Mouse (Mus musculus) neural tube, embryonic 15.5 days (tissue): ENCODE measurements around the gene Defa26. TPM values are rescaled to one million over a fixed set of nuclear protein-coding genes. Genes with fewer than 3 reads are reported as not detected.
"Not testable (repeated sequence)": the region's sequence is repeated elsewhere in the genome, so short reads cannot be mapped to it uniquely, and the experiment has no call there.

Experiments
- ATAC-seq: fragments of 200-750 bp; cut with Nextera tagmentation; 2 replicates; pipeline ENCODE4 v1.8.0; 2017; ENCODE audit warnings: mild to moderate bottlenecking, moderate TSS enrichment, moderate library complexity; ENCODE audit not compliant: low FRiP score
- H3K27ac ChIP-seq: fragments of 300-500 bp; sonication (generic); replicated peaks from 2 replicates; pipeline ENCODE4 v1.5.1; 2015; ENCODE audit warnings: mild to moderate bottlenecking, inconsistent platforms
- H3K27me3 ChIP-seq: fragments of 300-500 bp; sonication (generic); replicated peaks from 2 replicates; pipeline ENCODE4 v1.6.1; 2015; ENCODE audit warnings: inconsistent platforms
- H3K36me3 ChIP-seq: fragments of 300-500 bp; sonication (generic); 2 replicates; pipeline ENCODE4 v1.6.1; 2015; ENCODE audit warnings: inconsistent platforms
- H3K4me1 ChIP-seq: fragments of 300-500 bp; sonication (generic); 2 replicates; pipeline ENCODE4 v1.6.1; 2015; ENCODE audit warnings: inconsistent platforms
- H3K4me2 ChIP-seq: fragments of 300-500 bp; sonication (generic); 2 replicates; pipeline ENCODE4 v1.6.1; 2015; ENCODE audit warnings: inconsistent platforms, mild to moderate bottlenecking, moderate library complexity
- H3K4me3 ChIP-seq: fragments of 300-500 bp; sonication (generic); replicated peaks from 2 replicates; pipeline ENCODE4 v1.5.1; 2015; ENCODE audit warnings: mild to moderate bottlenecking, inconsistent platforms
- H3K9ac ChIP-seq: fragments of 300-500 bp; sonication (generic); replicated peaks from 2 replicates; pipeline ENCODE4 v1.6.1; 2015; ENCODE audit warnings: mild to moderate bottlenecking, inconsistent platforms
- H3K9me3 ChIP-seq: fragments of 300-500 bp; sonication (generic); replicated peaks from 2 replicates; pipeline ENCODE4 v1.6.1; 2016; ENCODE audit warnings: inconsistent platforms
- WGBS: fragments of 180-500 bp; shearing (Covaris S2); methylation state at CpG from one replicate; pipeline ENCODE4 v1.1.7; 2015; ENCODE audit warnings: mixed read lengths; 5-methylcytosine and 5-hydroxymethylcytosine counted together
- polyA plus RNA-seq: library from polyadenylated mRNA; unstranded; fragments of >200 nt; fragmentation: Nextera tagmentation; extraction: Ambion mirVana; gene quantifications from 2 replicates; pipeline ENCODE4 v1.2.1, GENCODE M21; 2015

Defa26 gene
- not detected in 2 replicates for polyA plus RNA-seq

DNA sequence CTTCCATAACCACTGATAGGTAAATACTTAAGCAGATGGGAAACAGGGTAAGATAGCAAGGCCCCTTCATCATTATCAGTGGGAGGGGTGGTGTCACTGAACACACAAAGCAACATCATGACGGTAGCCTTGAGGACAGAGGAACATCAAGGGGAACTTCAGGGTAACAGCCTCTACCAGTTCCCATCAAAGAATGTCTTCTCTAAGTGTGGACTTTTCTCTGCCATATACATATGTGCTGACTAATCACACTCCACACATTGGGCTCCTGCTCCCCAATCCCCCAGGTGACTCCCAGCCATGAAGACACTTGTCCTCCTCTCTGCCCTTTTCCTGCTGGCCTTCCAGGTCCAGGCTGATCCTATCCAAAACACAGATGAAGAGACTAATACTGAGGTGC lies at the start of gene Defa26:
Gene Defa26, plus strand, starts transcription at position 301 of the 400 bp plus-strand sequence.
- 100% methylated on average over 1 of the region's 1 CpGs for WGBS
- ATAC-seq, H3K9ac ChIP-seq, H3K4me2 ChIP-seq, H3K4me1 ChIP-seq, H3K36me3 ChIP-seq, H3K27me3 ChIP-seq, H3K27ac ChIP-seq, H3K9me3 ChIP-seq, H3K4me3 ChIP-seq: not testable (repeated sequence)

DNA sequence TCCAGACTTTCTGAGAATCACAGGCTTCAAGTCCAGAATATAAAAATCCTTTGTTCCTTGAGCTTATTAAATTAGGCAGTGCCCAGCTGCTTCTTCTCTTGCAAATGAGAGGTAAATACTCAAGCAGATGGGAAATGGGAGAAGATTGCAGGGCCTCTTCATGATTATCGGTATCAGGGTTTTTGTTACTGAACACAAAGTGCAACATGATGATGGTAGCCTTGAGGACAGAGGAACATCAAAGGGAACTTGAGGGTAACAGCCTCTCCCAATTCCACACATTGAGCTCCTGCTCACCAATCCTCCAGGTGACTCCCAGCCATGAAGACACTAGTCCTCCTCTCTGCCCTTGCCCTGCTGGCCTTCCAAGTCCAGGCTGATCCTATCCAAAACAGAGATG lies 35.3 kb upstream of the Defa26 start, which contains the start of gene Defa28:
Gene Defa28, plus strand, starts transcription at position 301 of the 400 bp plus-strand sequence.
- not testable (repeated sequence) for H3K36me3 ChIP-seq, H3K9ac ChIP-seq, ATAC-seq, H3K4me2 ChIP-seq, H3K27ac ChIP-seq, H3K4me3 ChIP-seq, H3K9me3 ChIP-seq, H3K4me1 ChIP-seq, H3K27me3 ChIP-seq
- WGBS, result no CpG with 5 or more reads among the region's 1 CpGs

GRCm38 (mm10) chr8:21594408-21594807 lies 23.6 kb upstream of the Defa26 start, which contains the start of gene Gm7861:
Gene Gm7861, minus strand, starts transcription at chr8:21594508.
- H3K9me3 ChIP-seq, H3K4me1 ChIP-seq, H3K36me3 ChIP-seq, H3K27ac ChIP-seq, H3K4me3 ChIP-seq, ATAC-seq, H3K27me3 ChIP-seq, H3K4me2 ChIP-seq, H3K9ac ChIP-seq: not testable (repeated sequence)
- no CpG with 5 or more reads among the region's 1 CpGs for WGBS

GRCm38 (mm10) chr8:21655480-21655879 lies 37.5 kb downstream of the Defa26 start, which contains the start of gene Defa17:
Gene Defa17, plus strand, starts transcription at chr8:21655780.
- not testable (repeated sequence) for H3K27ac ChIP-seq, ATAC-seq, H3K9ac ChIP-seq, H3K27me3 ChIP-seq, H3K4me2 ChIP-seq, H3K4me3 ChIP-seq, H3K4me1 ChIP-seq, H3K9me3 ChIP-seq, H3K36me3 ChIP-seq
- 88% methylated on average over 1 of the region's 2 CpGs for WGBS

- not testable (repeated sequence) for H3K27me3 ChIP-seq, H3K36me3 ChIP-seq, H3K4me2 ChIP-seq, H3K4me1 ChIP-seq, H3K9ac ChIP-seq, ATAC-seq, H3K4me3 ChIP-seq, H3K9me3 ChIP-seq, H3K27ac ChIP-seq
- no CpG with 5 or more reads among the region's 1 CpGs for WGBS
Measured at GRCm38 (mm10) chr8:21665497-21665896, 47.5 kb downstream of the Defa26 start, which contains the start of gene Defa34. Gene Defa34, plus strand, starts transcription at chr8:21665797.

Other genes with a start within 250 kb of the Defa26 start
- not detected in 2 replicates for gene Defa2, start 239.7 kb upstream of the Defa26 start, polyA plus RNA-seq
- gene Defa33, start 226.4 kb upstream of the Defa26 start, polyA plus RNA-seq, result not detected in 2 replicates
- not detected in 2 replicates for gene Defa36, start 190.8 kb upstream of the Defa26 start, polyA plus RNA-seq
- gene Gm7849, start 161.6 kb upstream of the Defa26 start, polyA plus RNA-seq, result not detected in 2 replicates
- gene Defa20, start 108.9 kb upstream of the Defa26 start, polyA plus RNA-seq, result not detected in 2 replicates
- not detected in 2 replicates for gene Defa32, start 89.2 kb upstream of the Defa26 start, polyA plus RNA-seq
- gene Defa37, start 52.8 kb upstream of the Defa26 start, polyA plus RNA-seq, result not detected in 2 replicates
- gene Defa28, start 35.2 kb upstream of the Defa26 start, polyA plus RNA-seq, result not detected in 2 replicates
- not detected in 2 replicates for gene Gm7861, start 23.7 kb upstream of the Defa26 start, polyA plus RNA-seq
- gene Defa17, start 37.6 kb downstream of the Defa26 start, polyA plus RNA-seq, result 1.1 TPM in 1 of 2 replicates, not detected in the other
- gene Defa34, start 47.6 kb downstream of the Defa26 start, polyA plus RNA-seq, result not detected in 2 replicates
- not detected in 2 replicates for gene AY761184, start 85.5 kb downstream of the Defa26 start, polyA plus RNA-seq
- gene Defa24, start 116.3 kb downstream of the Defa26 start, polyA plus RNA-seq, result 1.0 TPM in 1 of 2 replicates, not detected in the other
- not detected in 2 replicates for gene Defb50, start 205.4 kb downstream of the Defa26 start, polyA plus RNA-seq
- gene Defb2, start 221.7 kb downstream of the Defa26 start, polyA plus RNA-seq, result not detected in 2 replicates
- not detected in 2 replicates for gene Defb10, start 240.7 kb downstream of the Defa26 start, polyA plus RNA-seq